Mouse (Mus musculus) hindbrain, embryonic 12.5 days (tissue): ENCODE results near the gene Baz1a. TPM values are rescaled to one million over a fixed set of nuclear protein-coding genes. Genes with fewer than 3 reads are reported as not detected.

Experiments
- ATAC-seq: fragments of 200-750 bp; cut with Nextera tagmentation; 2 replicates; pipeline ENCODE4 v1.8.0; 2017; ENCODE audit warnings: moderate TSS enrichment; ENCODE audit not compliant: low FRiP score
- H3K27ac ChIP-seq: fragments of 300-500 bp; sonication (generic); 2 replicates; pipeline ENCODE4 v1.5.1; 2016; ENCODE audit warnings: mild to moderate bottlenecking
- H3K27me3 ChIP-seq: fragments of 300-500 bp; sonication (generic); 2 replicates; pipeline ENCODE4 v1.6.1; 2016; ENCODE audit warnings: mild to moderate bottlenecking
- H3K36me3 ChIP-seq: fragments of 300-500 bp; sonication (generic); 2 replicates; pipeline ENCODE4 v1.6.1; 2016; ENCODE audit warnings: mild to moderate bottlenecking
- H3K4me1 ChIP-seq: fragments of 300-500 bp; sonication (generic); 2 replicates; pipeline ENCODE4 v1.6.1; 2016
- H3K4me2 ChIP-seq: fragments of 300-500 bp; sonication (generic); replicated peaks from 2 replicates; pipeline ENCODE4 v1.6.1; 2016; ENCODE audit warnings: mild to moderate bottlenecking
- H3K4me3 ChIP-seq: fragments of 300-500 bp; sonication (generic); 2 replicates; pipeline ENCODE4 v1.5.1; 2016; ENCODE audit warnings: mild to moderate bottlenecking
- H3K9ac ChIP-seq: fragments of 300-500 bp; sonication (generic); 2 replicates; pipeline ENCODE4 v1.6.1; 2016; ENCODE audit warnings: mild to moderate bottlenecking, moderate library complexity
- H3K9me3 ChIP-seq: fragments of 300-500 bp; sonication (generic); replicated peaks from 2 replicates; pipeline ENCODE4 v1.6.1; 2016; ENCODE audit warnings: mild to moderate bottlenecking
- WGBS: fragments of 180-500 bp; shearing (Covaris S2); methylation state at CpG from one replicate; pipeline ENCODE4 v1.1.7; 2016; 5-methylcytosine and 5-hydroxymethylcytosine counted together
- polyA plus RNA-seq: library from polyadenylated mRNA; unstranded; fragments of >200 nt; fragmentation: Nextera tagmentation; extraction: Ambion mirVana; gene quantifications from 2 replicates; pipeline ENCODE4 v1.2.1, GENCODE M21; 2016

Baz1a gene
- polyA plus RNA-seq, 1 experiment from 2014 or later, result 28.1 TPM

GRCm38 (mm10) chr12:55041011-55041410 lies 26.9 kb upstream of the Baz1a start:
- H3K4me2 ChIP-seq, result no peak overlapping the region
- ATAC-seq, result no peak
- H3K4me3 ChIP-seq, result no peak overlapping the region
- no peak overlapping the region for H3K9ac ChIP-seq
- H3K9me3 ChIP-seq, result no peaks in the 10 kb centered on the region
- peaks cover 13% of the 10 kb centered on the region; the same call in 1 of the 2 replicates for H3K36me3 ChIP-seq
- H3K27ac ChIP-seq, result no peak overlapping the region
- H3K27me3 ChIP-seq, result no peaks in the 10 kb centered on the region
- no peaks in the 10 kb centered on the region for H3K4me1 ChIP-seq
- WGBS, result 82% methylated on average over 15 of the region's 15 CpGs

- no peaks in the 10 kb centered on the region for H3K27me3 ChIP-seq
- no peak overlapping the region for H3K4me2 ChIP-seq
- H3K9ac ChIP-seq, result no peak overlapping the region
- no peak overlapping the region for H3K4me3 ChIP-seq
- no peaks in the 10 kb centered on the region for H3K9me3 ChIP-seq
- H3K27ac ChIP-seq, result no peak overlapping the region
- no peaks in the 10 kb centered on the region for H3K4me1 ChIP-seq
- no peaks in the 10 kb centered on the region for H3K36me3 ChIP-seq
- no peak for ATAC-seq
- 57% methylated on average over 3 of the region's 3 CpGs for WGBS
Measured at GRCm38 (mm10) chr12:55027088-55027487, 12.9 kb upstream of the Baz1a start.

DNA sequence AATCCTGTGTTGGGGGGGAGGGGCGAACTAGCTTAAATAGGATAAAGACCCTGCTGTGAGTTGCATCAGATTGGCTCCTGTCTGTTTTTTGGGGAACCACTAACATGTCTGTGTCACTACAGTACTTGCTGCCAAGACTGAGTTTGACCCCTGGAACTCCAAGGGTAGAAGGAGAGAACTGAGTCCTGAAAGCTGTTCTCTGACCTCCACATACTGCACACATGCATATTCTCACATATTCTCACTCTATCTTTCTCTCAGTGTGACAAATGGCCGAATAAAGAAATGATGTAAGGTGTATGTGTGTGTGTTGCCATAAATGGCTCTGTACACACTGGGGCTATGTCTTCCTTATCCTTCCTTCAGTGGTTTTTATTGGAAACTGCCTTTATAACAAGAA lies 9.1 kb upstream of the Baz1a start:
- no peak overlapping the region for H3K27ac ChIP-seq
- H3K4me1 ChIP-seq, result no peaks in the 10 kb centered on the region
- no peak for ATAC-seq
- WGBS, result 82% methylated on average over 2 of the region's 2 CpGs
- H3K4me2 ChIP-seq, result no peak overlapping the region
- H3K27me3 ChIP-seq, result no peaks in the 10 kb centered on the region
- H3K9ac ChIP-seq, result no peak overlapping the region
- H3K36me3 ChIP-seq, result no peaks in the 10 kb centered on the region
- no peak overlapping the region for H3K4me3 ChIP-seq
- no peaks in the 10 kb centered on the region for H3K9me3 ChIP-seq

- no peak overlapping the region for H3K9ac ChIP-seq
- no peaks in the 10 kb centered on the region for H3K36me3 ChIP-seq
- no peak for ATAC-seq
- no peak overlapping the region for H3K4me3 ChIP-seq
- H3K27me3 ChIP-seq, result no peaks in the 10 kb centered on the region
- no peaks in the 10 kb centered on the region for H3K9me3 ChIP-seq
- H3K27ac ChIP-seq, result no peak overlapping the region
- no peaks in the 10 kb centered on the region for H3K4me1 ChIP-seq
- 91% methylated on average over 7 of the region's 7 CpGs for WGBS
- H3K4me2 ChIP-seq, result no peak overlapping the region
Measured at GRCm38 (mm10) chr12:55019421-55019877, 5.3 kb upstream of the Baz1a start.

DNA sequence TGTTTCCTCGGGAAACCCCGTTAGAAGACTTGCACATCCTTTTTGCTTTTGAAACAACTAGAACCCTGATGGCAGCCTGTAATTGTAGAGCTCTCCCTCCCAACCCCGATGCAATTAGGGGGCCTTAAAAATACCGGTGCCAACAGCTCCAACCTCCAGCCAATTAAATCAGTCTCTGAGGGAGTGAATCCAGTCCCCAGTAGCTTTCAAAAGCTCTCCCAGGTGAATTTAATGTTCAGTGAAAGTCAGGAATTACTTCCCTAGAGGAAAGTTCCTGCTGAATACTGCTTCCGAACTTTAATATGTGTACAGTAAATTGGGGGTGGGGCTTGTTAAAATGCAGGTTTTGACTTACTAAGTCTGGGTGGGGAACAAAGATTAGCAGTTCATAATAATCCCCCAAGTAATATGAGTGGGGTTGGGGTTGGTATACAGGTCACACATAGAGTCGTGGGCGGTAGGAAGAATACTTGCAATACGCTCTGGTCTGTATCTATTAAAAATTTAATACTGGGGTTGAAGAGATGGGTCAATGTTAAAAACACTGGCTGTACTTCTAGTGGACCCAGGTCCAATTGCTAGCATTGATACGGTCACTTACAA lies 3.1 kb upstream of the Baz1a start:
- H3K4me1 ChIP-seq, result no peaks in the 10 kb centered on the region
- H3K36me3 ChIP-seq, result no peaks in the 10 kb centered on the region
- no peaks in the 10 kb centered on the region for H3K27me3 ChIP-seq
- H3K9ac ChIP-seq, result no peak overlapping the region
- no peak overlapping the region for H3K4me2 ChIP-seq
- no peak overlapping the region for H3K4me3 ChIP-seq
- no peak overlapping the region for H3K27ac ChIP-seq
- WGBS, result 65% methylated on average over 9 of the region's 9 CpGs
- ATAC-seq, result no peak
- no peaks in the 10 kb centered on the region for H3K9me3 ChIP-seq

GRCm38 (mm10) chr12:55016339-55017118 lies 2.4 kb upstream of the Baz1a start:
- Histone ChIP-seq H3K4me2 (no peak overlapping the region), H3K4me1 (no peaks in the 10 kb centered on the region), H3K9me3 (no peaks in the 10 kb centered on the region), H3K4me3 (no peak overlapping the region), H3K27ac (no peak overlapping the region), H3K36me3 (no peaks in the 10 kb centered on the region), H3K27me3 (no peaks in the 10 kb centered on the region), H3K9ac (no peak overlapping the region)
- WGBS, result 78% methylated on average over 8 of the region's 8 CpGs
- ATAC-seq, result no peak

GRCm38 (mm10) chr12:55015428-55015827 lies 1.3 kb upstream of the Baz1a start:
- Histone ChIP-seq H3K4me1 (no peaks in the 10 kb centered on the region), H3K27me3 (no peaks in the 10 kb centered on the region), H3K9me3 (no peaks in the 10 kb centered on the region), H3K27ac (no peak overlapping the region), H3K9ac (no peak overlapping the region), H3K36me3 (no peaks in the 10 kb centered on the region), H3K4me2 (no peak overlapping the region), H3K4me3 (no peak overlapping the region)
- 80% methylated on average over 5 of the region's 5 CpGs for WGBS
- ATAC-seq, result no peak

GRCm38 (mm10) chr12:55013031-55013430 lies 1.1 kb downstream of the Baz1a start:
- WGBS, result 77% methylated on average over 1 of the region's 1 CpGs
- no peaks in the 10 kb centered on the region for H3K36me3 ChIP-seq
- H3K4me2 ChIP-seq, result no peak overlapping the region
- no peaks in the 10 kb centered on the region for H3K27me3 ChIP-seq
- no peak overlapping the region for H3K4me3 ChIP-seq
- H3K27ac ChIP-seq, result no peak overlapping the region
- no peaks in the 10 kb centered on the region for H3K9me3 ChIP-seq
- H3K4me1 ChIP-seq, result no peaks in the 10 kb centered on the region
- ATAC-seq, result no peak
- no peak overlapping the region for H3K9ac ChIP-seq

GRCm38 (mm10) chr12:55007361-55008008 lies 6.7 kb downstream of the Baz1a start:
- Histone ChIP-seq H3K4me2 (no peak overlapping the region), H3K9me3 (no peaks in the 10 kb centered on the region), H3K36me3 (no peaks in the 10 kb centered on the region), H3K27me3 (no peaks in the 10 kb centered on the region), H3K27ac (no peak overlapping the region), H3K4me1 (no peaks in the 10 kb centered on the region), H3K9ac (no peak overlapping the region), H3K4me3 (no peak overlapping the region)
- no peak for ATAC-seq
- WGBS, result 89% methylated on average over 14 of the region's 14 CpGs

GRCm38 (mm10) chr12:55006071-55006470 lies 8.1 kb downstream of the Baz1a start:
- 91% methylated on average over 7 of the region's 7 CpGs for WGBS
- H3K9me3 ChIP-seq, result no peaks in the 10 kb centered on the region
- H3K4me1 ChIP-seq, result no peaks in the 10 kb centered on the region
- no peak overlapping the region for H3K4me2 ChIP-seq
- no peak overlapping the region for H3K27ac ChIP-seq
- ATAC-seq, result no peak
- no peaks in the 10 kb centered on the region for H3K27me3 ChIP-seq
- H3K9ac ChIP-seq, result no peak overlapping the region
- no peaks in the 10 kb centered on the region for H3K36me3 ChIP-seq
- no peak overlapping the region for H3K4me3 ChIP-seq

DNA sequence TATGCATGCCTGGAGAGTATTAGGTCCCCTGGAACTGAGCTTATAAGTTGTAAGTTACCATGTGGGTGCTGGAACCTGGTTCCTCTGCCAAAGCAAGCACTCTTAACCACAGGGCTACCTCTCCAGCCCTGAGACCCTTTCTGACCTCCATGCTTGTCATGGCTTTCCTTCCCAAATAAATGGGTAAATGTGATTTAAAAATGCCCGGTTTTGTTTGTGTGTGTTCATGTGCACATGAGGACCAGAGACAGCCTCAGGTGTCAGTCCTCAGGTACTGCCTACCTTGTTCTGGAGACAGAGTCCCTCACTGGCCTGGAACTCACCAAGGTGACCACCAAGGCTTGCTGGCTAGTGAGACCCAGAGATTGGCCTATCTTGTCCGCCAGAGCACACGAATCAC lies 9.8 kb downstream of the Baz1a start:
- Histone ChIP-seq H3K36me3 (no peaks in the 10 kb centered on the region), H3K4me2 (no peak overlapping the region), H3K9me3 (no peaks in the 10 kb centered on the region), H3K4me3 (no peak overlapping the region), H3K4me1 (no peaks in the 10 kb centered on the region), H3K27me3 (no peaks in the 10 kb centered on the region), H3K9ac (no peak overlapping the region), H3K27ac (no peak overlapping the region)
- no peak for ATAC-seq
- WGBS, result 90% methylated on average over 3 of the region's 3 CpGs

GRCm38 (mm10) chr12:55003843-55004242 lies 10.3 kb downstream of the Baz1a start:
- Histone ChIP-seq H3K9ac (no peak overlapping the region), H3K27me3 (no peaks in the 10 kb centered on the region), H3K9me3 (no peaks in the 10 kb centered on the region), H3K4me1 (no peaks in the 10 kb centered on the region), H3K4me2 (no peak overlapping the region), H3K27ac (no peak overlapping the region), H3K36me3 (no peaks in the 10 kb centered on the region), H3K4me3 (no peak overlapping the region)
- 89% methylated on average over 5 of the region's 5 CpGs for WGBS
- ATAC-seq, result no peak
